Mouse (Mus musculus): Measurements from ENCODE around the gene Myoz2.

- TF ChIP-seq CTCF (IDR thresholded peaks at IDR 0.05; ENCODE audit: extremely low read depth, insufficient read depth, insufficient read length, insufficient replicate concordance) (no peak), POLR2A (IDR thresholded peaks at IDR 0.05; ENCODE audit: low read depth, low read length) (no peak)
Observed at GRCm38 (mm10) chr3:123058832-123059231, 24.0 kb upstream of the Myoz2 start.

Data from spleen, adult 2 months (tissue).